Mouse (Mus musculus) liver, embryonic 14.5 days (tissue): Measurements from ENCODE around the gene Srf.

Experiments
- CTCF ChIP-seq: IDR thresholded peaks from 2 replicates; pipeline ENCODE4 v1.5.1; 2016; ENCODE audit warnings: antibody characterized with exemption, low read depth, control low read depth
- EP300 ChIP-seq: IDR thresholded peaks from 2 replicates; pipeline ENCODE4 v1.6.1; 2016; ENCODE audit warnings: antibody characterized with exemption, low read depth

DNA sequence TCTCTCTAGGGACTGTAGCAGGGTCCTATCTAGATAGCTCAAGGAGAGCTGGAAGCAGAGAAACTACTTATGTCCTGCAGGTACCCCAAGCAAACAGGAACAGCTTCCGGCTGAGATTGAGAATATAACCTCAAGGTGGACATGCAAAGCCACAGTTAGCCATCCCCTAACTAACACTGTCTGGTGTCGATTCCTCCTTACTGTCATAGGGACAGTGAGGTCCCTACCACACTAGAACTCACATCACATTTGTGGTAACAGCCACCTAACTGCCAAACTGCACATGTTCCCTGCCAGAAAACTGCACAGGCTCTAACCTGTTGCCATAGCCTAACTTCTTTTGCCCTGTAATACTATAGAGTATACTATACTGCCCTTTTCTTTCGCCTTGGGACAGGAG, 2.0 kb downstream of the Srf start:
- TF ChIP-seq CTCF (no peak), EP300 (no peak)
